Mouse (Mus musculus) E14TG2a.4 (cell line): Measurements from ENCODE around the gene Dnah2.

Source experiments
- H3K27me3 ChIP-seq: 2 replicates; pipeline ENCODE4 v1.6.1; 2014; ENCODE audit warnings: low read length, control low read depth; ENCODE audit not compliant: insufficient read depth
- H3K36me3 ChIP-seq: 2 replicates; pipeline ENCODE4 v1.6.1; 2014; ENCODE audit warnings: low read length, control low read depth; ENCODE audit not compliant: insufficient read depth
- H3K4me1 ChIP-seq: replicated peaks from 2 replicates; pipeline ENCODE4 v1.6.1; 2014; ENCODE audit warnings: low read depth, low read length, control low read depth
- H3K4me3 ChIP-seq: replicated peaks from 2 replicates; pipeline ENCODE4 v1.5.1; 2014; ENCODE audit warnings: mild to moderate bottlenecking, low read length
- H3K9me3 ChIP-seq: 2 replicates; pipeline ENCODE4 v1.6.1; 2014; ENCODE audit warnings: low read length, control low read depth
- CTCF ChIP-seq: conservative IDR thresholded peaks from 2 replicates; pipeline ENCODE4 v1.5.1; 2014; ENCODE audit warnings: low read length
- NANOG ChIP-seq: IDR thresholded peaks from 2 replicates; pipeline ENCODE4 v1.6.1; 2014; ENCODE audit warnings: borderline replicate concordance, low read length, mixed read lengths
- POU5F1 ChIP-seq: IDR thresholded peaks from 2 replicates; pipeline ENCODE4 v1.6.1; 2014; ENCODE audit warnings: low read length, borderline replicate concordance

Dnah2 gene

GRCm38 (mm10) chr11:69549060-69549656 is at the start of gene Dnah2:
TSS of gene Dnah2 (minus strand) at chr11:69549110.
- Histone ChIP-seq H3K27me3 (peaks cover 3% of the 10 kb centered on the region; the same call in 1 of the 2 replicates), H3K9me3 (no peaks in the 10 kb centered on the region), H3K4me1 (peaks cover 88% of the 10 kb centered on the region), H3K4me3 (peak within 1 kb of the TSS; percentile 79), H3K36me3 (no peaks in the 10 kb centered on the region)
- TF ChIP-seq CTCF (no peak), POU5F1 (no peak), NANOG (no peak)

GRCm38 (mm10) chr11:69594853-69595252 is 45.9 kb upstream of the Dnah2 start:
- Histone ChIP-seq H3K27me3 (no peaks in the 10 kb centered on the region), H3K4me3 (no peak overlapping the region), H3K4me1 (peaks cover 55% of the 10 kb centered on the region), H3K9me3 (no peaks in the 10 kb centered on the region), H3K36me3 (peaks cover 45% of the 10 kb centered on the region)
- TF ChIP-seq POU5F1: no peak
- TF ChIP-seq NANOG: no peak
- no peak for TF ChIP-seq CTCF

GRCm38 (mm10) chr11:69592799-69593198 is 43.9 kb upstream of the Dnah2 start:
- no peak for TF ChIP-seq CTCF
- no peak for TF ChIP-seq POU5F1
- TF ChIP-seq NANOG: no peak
- H3K27me3 ChIP-seq: no peaks in the 10 kb centered on the region
- H3K4me3 ChIP-seq: no peak overlapping the region
- peaks cover 58% of the 10 kb centered on the region for H3K4me1 ChIP-seq
- H3K9me3 ChIP-seq: no peaks in the 10 kb centered on the region
- H3K36me3 ChIP-seq: peaks cover 66% of the 10 kb centered on the region

GRCm38 (mm10) chr11:69591899-69592637 is 43.2 kb upstream of the Dnah2 start:
- no peaks in the 10 kb centered on the region for H3K27me3 ChIP-seq
- TF ChIP-seq POU5F1: no peak
- TF ChIP-seq CTCF: no peak
- TF ChIP-seq NANOG: no peak
- H3K4me1 ChIP-seq: peaks cover 63% of the 10 kb centered on the region
- no peaks in the 10 kb centered on the region for H3K9me3 ChIP-seq
- H3K36me3 ChIP-seq: peaks cover 73% of the 10 kb centered on the region
- no peak overlapping the region for H3K4me3 ChIP-seq

DNA sequence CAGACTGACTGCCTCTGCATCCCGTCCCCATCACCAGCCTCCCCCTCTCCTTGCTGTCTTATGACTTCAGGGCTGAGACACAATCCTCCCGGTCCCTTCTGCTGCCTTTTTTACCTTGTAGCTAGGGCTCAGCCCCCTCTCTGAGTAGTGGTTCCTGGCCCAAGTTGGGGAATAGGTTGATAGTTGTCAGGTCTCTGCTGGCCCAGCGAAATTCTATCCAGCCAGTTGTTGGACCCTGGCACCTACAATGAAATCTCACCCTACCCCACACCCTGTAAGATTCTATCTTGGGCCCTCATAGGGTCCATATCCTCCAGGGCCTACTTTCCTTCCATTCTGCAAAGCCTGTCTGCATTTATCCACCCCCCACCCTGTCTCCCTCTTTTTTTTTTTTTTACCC is 42.5 kb upstream of the Dnah2 start:
- TF ChIP-seq NANOG: no peak
- no peak overlapping the region; the same call in 1 of the 2 replicates for H3K4me3 ChIP-seq
- no peaks in the 10 kb centered on the region for H3K9me3 ChIP-seq
- no peaks in the 10 kb centered on the region for H3K27me3 ChIP-seq
- H3K4me1 ChIP-seq: peaks cover 69% of the 10 kb centered on the region
- peaks cover 80% of the 10 kb centered on the region for H3K36me3 ChIP-seq

GRCm38 (mm10) chr11:69590622-69591021 is 41.7 kb upstream of the Dnah2 start:
- H3K4me3 ChIP-seq: no peak overlapping the region
- H3K9me3 ChIP-seq: no peaks in the 10 kb centered on the region
- no peaks in the 10 kb centered on the region for H3K27me3 ChIP-seq
- H3K36me3 ChIP-seq: peaks cover 88% of the 10 kb centered on the region
- no peak for TF ChIP-seq POU5F1
- TF ChIP-seq CTCF: no peak
- no peak for TF ChIP-seq NANOG
- peaks cover 77% of the 10 kb centered on the region for H3K4me1 ChIP-seq

DNA sequence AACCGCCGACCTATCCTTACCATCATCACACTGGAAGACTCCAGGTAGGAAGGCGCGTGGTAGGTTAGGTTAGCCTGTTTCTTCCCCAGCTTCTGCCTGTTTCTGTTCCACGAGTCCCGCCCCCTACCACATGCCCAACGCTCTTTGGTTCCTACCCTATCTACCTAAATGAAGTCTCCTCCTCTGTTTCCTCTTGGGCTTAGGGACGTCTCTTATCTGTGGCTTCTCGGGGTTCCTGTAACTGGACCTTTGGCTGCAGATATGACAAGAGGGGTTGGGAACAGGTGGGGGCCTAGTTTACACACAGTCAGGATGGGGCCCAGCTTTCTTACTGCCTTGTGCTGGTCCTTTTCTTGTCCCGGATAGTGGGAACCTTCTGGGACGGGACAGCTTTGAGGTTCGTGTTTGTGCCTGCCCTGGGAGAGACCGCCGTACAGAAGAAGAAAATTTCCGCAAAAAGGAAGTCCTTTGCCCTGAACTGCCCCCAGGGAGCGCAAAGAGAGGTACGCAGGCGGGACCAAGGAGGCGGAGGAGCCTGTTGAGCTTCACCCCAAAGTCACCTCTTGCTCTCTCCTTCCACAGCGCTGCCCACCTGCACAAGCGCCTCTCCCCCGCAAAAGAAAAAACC is 40.4 kb upstream of the Dnah2 start:
- H3K4me1 ChIP-seq: peaks cover 90% of the 10 kb centered on the region
- no peak for TF ChIP-seq NANOG
- no peak for TF ChIP-seq CTCF
- no peak for TF ChIP-seq POU5F1

DNA sequence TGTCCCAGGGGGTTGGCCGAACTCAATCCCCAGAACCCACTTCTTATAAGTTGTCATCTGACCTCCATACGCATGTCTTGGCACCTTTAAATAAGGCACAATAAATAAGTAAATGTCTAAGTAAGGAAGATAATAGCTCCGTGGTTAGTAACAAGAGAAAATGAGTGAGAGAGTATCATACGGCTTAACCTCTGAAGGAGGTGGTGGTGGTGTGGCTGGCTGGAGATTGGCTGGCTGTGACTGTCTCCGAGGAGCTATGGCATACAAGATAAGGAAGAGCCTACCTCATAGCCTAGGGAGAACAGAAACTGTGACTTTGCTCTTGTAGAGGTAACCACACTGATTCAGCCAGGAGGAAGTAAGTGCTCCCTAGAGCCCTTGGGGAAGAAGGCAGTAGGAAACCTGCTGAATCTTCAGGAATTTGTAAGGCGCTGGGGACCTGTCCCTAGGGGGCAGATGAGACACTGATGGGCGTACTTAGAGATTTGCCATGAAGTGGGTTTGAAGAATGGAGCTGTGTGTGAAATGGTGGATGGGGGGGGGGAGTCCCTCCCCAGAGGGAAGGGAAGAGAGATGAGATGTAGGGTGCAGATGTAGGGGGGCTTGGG is 36.9 kb upstream of the Dnah2 start:
- Histone ChIP-seq H3K4me1 (peaks cover 86% of the 10 kb centered on the region), H3K9me3 (no peaks in the 10 kb centered on the region), H3K36me3 (peaks cover 86% of the 10 kb centered on the region), H3K4me3 (peak overlapping the region; percentile 21; the same call in 1 of the 2 replicates), H3K27me3 (no peaks in the 10 kb centered on the region)
- TF ChIP-seq NANOG (no peak), POU5F1 (no peak), CTCF (no peak; the same call in 1 of the 2 replicates)

More for the DNA sequence above, 40.4 kb upstream of the Dnah2 start:
- no peaks in the 10 kb centered on the region for H3K9me3 ChIP-seq
- no peaks in the 10 kb centered on the region for H3K27me3 ChIP-seq
- H3K4me3 ChIP-seq: 0 out of 2 replicates have a peak overlapping the region, but pooled peaks have one; percentile 1
- H3K36me3 ChIP-seq: peaks cover 98% of the 10 kb centered on the region
